Mouse (Mus musculus): ENCODE data around the gene Epsti1. TPM values are rescaled to one million over a fixed set of nuclear protein-coding genes. Genes with fewer than 3 reads are reported as not detected.

Epsti1 gene
- under 1 TPM in 1 of 2 experiments, not detected in 1; 0.09 TPM for polyA plus RNA-seq (2012; fragmentation: generic; extraction: Trizol)

GRCm38 (mm10) chr14:77904171-77904762 lies at the start of gene Epsti1:
Epsti1 (plus strand) TSS chr14:77904239.

GRCm38 (mm10) chr14:77874304-77875241 lies 29.5 kb upstream of the Epsti1 start, which contains the start of gene Dnajc15:
Dnajc15 (minus strand) TSS chr14:77875125.

Other genes starting within 250 kb of the Epsti1 start
- 10 to 100 TPM; 24.1 to 68.0 TPM for gene Dnajc15, start 29.1 kb upstream of the Epsti1 start, polyA plus RNA-seq (2012; fragmentation: generic; extraction: Trizol)
- not detected for gene Fam216b, start 184.8 kb downstream of the Epsti1 start, polyA plus RNA-seq (2012; fragmentation: generic; extraction: Trizol)